Mouse (Mus musculus) layer of hippocampus, adult 2 months (tissue): ENCODE results near the gene Mapk10. TPM values are rescaled to one million over a fixed set of nuclear protein-coding genes. Genes with fewer than 3 reads are reported as not detected.

Experiments used
- DNase-seq, 2 experiments: peaks; one replicate each; pipeline ENCODE4 v3.0.0; 2022; ENCODE audit warnings: low spot score in 2 of 2
- H3K27ac ChIP-seq: fragments of 200-600 bp; 2 replicates; pipeline ENCODE4 v1.8.1; 2022
- H3K4me3 ChIP-seq: fragments of 200-600 bp; 2 replicates; pipeline ENCODE4 v1.8.1; 2022; ENCODE audit warnings: mild to moderate bottlenecking
- CTCF ChIP-seq: fragments of 200-600 bp; conservative IDR thresholded peaks from 2 replicates; pipeline ENCODE4 v1.8.1; 2022; ENCODE audit warnings: antibody characterized with exemption, mild to moderate bottlenecking, moderate library complexity
- total RNA-seq, 2 experiments: library from RNA; stranded (reverse); gene quantifications; 2 replicates each; pipeline ENCODE4 v1.2.3; 2021

The Mapk10 gene
- total RNA-seq, 2 experiments from 2014 or later: 470 to 471 TPM

DNA sequence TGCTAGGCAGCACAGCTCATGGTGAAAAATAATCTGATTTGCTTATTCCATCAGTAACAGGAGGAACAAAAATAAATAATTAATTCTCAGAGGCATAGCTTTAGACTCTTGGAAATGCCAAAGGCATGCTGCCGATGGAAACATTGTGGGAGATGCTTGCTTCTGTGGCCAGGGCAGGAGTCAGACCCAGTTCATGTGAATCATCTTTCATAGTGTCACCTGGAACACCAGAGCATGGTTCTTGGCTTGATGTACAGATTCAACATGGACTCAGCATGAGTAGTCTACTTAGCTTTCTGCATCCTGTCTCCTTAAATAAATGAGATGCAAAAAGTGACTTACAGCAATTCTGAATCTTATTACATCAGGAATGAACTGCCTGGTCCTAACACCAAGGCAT is 109.0 kb downstream of the Mapk10 start:
- no peak for DNase-seq
- H3K27ac ChIP-seq: peak overlapping the region; percentile 62; the same call in 1 of the 2 replicates
- TF ChIP-seq CTCF: no peak
- no peak overlapping the region for H3K4me3 ChIP-seq

DNA sequence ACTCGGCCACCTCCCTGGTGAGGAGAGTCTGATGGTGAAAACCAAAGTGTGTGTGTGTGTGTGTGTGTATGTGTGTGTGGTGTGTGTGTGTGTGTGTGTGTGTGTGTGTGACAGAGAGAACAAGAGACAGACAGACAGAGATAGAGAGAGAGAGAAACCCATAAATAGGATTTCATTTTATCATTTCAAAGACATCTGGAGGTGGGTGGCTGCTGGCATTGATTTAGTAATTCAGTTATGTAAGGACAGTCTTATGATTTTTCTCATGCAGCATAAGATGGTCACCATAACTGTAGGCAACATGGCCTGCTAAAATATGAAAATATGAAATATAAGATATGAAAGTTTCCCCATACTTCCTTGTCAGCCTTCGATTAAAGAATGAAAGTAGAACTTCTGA is 117.0 kb downstream of the Mapk10 start:
- peak overlapping the region; percentile 89 for H3K27ac ChIP-seq
- TF ChIP-seq CTCF: no peak
- H3K4me3 ChIP-seq: no peak overlapping the region
- DNase-seq: peak; percentile 55 to 75

DNA sequence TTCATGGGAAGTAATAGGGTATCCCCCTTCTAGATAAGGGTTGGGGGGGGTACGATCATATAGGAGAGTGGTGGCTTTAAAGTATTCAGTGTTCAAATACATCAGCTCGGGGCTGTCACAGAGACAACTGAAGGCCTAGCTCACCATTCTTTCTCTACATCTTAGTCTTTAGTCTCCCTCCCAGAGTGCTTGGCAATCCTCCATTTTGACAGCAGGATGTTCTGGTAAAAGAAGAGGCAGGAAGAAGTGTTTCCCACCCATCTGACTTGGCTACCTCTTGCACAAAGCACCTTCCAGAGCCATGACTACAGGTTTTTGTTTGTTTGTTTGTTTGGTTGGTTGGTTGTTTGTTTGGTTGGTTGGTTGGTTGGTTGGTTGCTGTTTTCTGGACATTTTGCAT is 125.3 kb downstream of the Mapk10 start:
- no peak for TF ChIP-seq CTCF
- DNase-seq: no peak
- no peak overlapping the region for H3K4me3 ChIP-seq
- no peak overlapping the region for H3K27ac ChIP-seq

DNA sequence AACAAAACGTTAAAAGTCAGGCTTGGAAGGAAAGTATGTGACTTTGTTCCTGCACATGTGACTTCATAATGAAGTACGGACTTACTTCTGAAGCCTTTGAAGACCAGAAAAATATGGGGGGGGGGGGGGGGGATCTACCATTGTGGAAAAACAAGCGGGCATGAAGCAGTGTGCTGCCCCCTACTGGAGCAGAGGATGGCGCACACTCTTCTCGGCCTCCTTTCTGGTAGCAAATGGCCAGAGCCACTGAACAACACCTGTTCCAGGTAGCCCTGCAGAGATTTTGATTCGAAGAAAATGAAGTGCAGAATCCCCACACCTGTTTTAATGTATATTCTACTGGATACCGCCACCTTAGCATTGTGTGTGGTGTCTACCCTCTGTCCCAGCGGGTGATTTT is 135.7 kb downstream of the Mapk10 start:
- DNase-seq: no peak
- Histone ChIP-seq H3K4me3 (no peak overlapping the region), H3K27ac (no peak overlapping the region)
- TF ChIP-seq CTCF: peak; percentile 66

DNA sequence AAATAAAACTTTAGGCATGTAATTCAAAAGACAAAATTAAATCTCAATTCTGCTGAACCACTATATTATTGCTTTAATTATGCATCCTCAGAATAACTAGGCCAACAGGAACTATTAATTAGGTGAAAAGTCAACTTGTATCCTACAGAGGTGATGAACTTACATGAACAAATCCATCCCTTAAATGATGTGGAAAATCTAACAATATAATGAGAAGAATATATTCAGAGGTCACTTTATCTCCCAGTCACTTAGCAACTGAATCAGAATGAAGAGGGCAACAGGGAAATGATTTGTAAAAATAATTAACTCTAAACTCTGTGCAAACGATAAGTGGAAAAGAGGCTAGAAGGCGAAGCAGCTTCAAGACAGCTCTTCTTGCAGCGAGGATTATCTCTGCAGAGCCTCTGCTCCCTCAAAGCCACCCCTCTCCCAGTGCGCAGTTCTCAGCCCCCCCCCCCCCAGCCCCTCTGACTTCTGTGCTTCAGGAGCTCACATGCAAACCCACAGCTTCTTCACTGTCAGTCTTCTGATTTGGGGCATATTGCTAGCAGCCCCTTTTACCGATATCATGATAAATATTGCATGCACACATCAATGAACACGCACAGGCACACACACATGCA is 138.8 kb downstream of the Mapk10 start:
- H3K27ac ChIP-seq: peak overlapping the region; percentile 36; the same call in 1 of the 2 replicates
- DNase-seq: no peak
- H3K4me3 ChIP-seq: no peak overlapping the region
- no peak for TF ChIP-seq CTCF

DNA sequence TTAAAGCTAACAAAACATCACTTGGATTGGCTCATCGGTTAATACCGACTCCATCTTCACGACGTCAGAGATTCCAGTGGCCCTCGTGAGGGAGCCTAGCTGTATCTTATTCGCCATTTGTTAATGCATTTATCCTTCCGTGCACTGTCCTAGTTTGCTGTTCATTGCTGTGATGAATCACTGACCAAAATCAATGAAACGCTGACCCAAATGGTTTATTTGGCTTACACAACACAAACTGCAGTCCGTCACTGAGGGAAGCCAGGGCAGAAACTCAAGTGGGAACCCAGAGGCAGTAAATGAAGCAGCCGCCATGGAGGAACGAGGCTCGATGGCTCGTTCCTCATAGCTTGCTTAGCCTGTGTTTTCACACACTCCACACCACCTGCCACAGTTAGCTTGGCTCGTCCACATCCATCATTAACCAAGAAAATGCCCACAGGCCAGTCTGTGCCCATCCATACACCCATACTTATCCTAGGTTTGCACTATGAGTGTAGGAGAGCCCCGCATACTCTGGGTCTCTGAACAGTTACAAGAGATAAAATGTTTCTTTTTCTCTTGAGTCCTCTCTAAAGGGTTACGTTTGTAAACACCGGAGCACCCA is 140.0 kb downstream of the Mapk10 start:
- no peak for DNase-seq
- Histone ChIP-seq H3K4me3 (no peak overlapping the region), H3K27ac (peak overlapping the region; percentile 23; the same call in 1 of the 2 replicates)
- no peak for TF ChIP-seq CTCF

DNA sequence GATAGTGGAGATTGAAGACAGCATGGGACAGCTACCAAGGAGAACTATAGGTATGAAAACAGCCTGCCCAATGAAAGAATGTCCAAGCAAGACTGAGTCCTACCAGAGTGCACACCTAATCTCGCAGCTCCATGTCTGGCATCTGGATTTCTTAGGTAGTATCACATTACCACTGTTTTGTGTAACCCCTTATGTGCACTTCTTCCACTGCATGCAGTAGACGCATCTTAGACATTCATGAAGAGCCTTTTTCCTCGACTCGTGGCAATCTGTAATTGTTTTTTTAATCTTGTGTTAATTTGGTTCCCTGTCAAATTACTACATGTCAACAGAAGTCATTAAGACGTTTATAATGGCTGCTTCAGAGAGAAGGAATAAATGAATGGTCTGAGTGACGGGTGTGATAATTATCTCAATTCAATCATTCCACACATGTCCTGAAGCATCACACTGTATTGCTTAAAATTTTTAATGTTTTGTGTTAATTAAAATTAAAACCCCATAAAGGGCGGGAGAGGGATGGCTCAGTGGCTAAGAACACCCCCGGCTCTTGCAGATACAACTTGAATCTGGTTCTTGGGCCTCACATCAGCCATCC is 160.7 kb downstream of the Mapk10 start:
- Histone ChIP-seq H3K4me3 (no peak overlapping the region), H3K27ac (no peak overlapping the region)
- TF ChIP-seq CTCF: no peak
- DNase-seq: no peak

DNA sequence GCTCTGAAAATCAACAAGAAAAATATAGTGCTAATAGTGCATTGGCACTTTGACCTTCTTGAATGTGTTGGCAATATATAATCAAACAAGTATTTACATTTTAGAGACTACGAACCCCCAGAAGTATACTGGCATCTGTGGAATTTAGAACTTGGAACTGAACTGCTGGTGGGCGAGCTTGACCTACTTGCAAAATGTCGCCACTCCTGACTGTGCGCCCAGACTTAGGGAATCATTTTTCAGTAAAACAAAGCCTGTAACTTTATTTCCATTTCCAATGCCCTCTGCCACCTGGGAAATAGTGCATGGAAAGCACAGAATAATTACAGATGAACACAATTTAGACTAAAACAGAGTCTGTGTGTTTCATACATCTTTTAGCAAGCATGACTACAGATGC is 163.1 kb downstream of the Mapk10 start:
- Histone ChIP-seq H3K4me3 (no peak overlapping the region), H3K27ac (no peak overlapping the region)
- no peak for DNase-seq
- TF ChIP-seq CTCF: no peak

DNA sequence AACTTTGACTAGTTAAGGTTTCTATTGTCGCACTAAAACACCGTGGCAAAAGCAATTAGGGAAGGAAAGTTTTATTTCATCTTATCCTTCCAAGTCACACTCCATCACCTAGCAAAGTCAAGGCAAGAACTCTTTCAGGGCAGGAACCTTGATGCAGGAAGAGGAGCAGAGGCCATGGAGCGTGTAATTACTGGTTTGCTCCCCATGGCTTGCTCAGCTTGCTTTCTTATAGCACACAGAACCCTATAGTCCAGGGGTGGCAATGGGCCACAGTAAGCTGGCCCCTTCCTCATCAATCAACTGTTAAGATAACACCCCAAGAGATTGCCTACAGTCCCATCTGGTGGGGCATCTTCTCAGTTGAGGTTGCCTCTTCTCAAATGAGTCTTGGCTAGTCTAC is 173.4 kb downstream of the Mapk10 start:
- no peak for DNase-seq
- no peak for TF ChIP-seq CTCF
- H3K4me3 ChIP-seq: no peak overlapping the region
- no peak overlapping the region for H3K27ac ChIP-seq

DNA sequence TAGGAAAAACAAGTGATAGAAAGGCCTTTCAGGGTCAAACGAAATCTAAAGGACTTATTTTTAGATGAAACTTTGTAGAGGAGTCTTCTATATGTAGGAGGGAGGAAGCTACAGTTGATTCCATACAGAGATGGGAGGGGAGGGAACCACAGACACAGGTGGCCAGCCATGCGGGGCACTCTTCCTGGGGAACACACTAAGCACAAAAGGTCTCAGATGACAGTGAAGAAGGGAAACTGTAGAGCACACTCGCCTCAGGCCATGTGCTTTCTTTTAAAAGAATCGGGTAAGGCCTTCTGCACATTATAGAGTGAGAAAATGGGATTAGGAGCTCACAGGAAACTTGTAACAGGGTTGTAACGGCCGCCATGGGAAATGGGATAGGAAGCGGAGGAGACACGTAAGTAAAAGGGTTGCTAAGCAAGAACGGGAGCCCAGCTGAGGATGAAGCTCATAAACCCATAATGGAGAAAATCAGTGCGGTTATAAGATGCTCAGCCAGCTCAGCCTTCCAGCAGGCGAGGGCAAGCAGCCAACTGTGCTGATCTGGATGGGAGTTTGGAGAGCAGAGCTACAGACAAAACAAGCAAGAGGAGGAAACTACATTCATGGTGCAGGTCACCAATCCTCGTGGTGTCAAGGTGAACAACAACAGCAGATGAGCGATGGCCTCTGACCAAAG is 182.1 kb downstream of the Mapk10 start:
- peak overlapping the region; percentile 72 for H3K27ac ChIP-seq
- peak; percentile 62 to 70 for DNase-seq
- no peak overlapping the region for H3K4me3 ChIP-seq
- 0 out of 2 replicates have a peak, but pooled peaks have one; percentile 4 for TF ChIP-seq CTCF

DNA sequence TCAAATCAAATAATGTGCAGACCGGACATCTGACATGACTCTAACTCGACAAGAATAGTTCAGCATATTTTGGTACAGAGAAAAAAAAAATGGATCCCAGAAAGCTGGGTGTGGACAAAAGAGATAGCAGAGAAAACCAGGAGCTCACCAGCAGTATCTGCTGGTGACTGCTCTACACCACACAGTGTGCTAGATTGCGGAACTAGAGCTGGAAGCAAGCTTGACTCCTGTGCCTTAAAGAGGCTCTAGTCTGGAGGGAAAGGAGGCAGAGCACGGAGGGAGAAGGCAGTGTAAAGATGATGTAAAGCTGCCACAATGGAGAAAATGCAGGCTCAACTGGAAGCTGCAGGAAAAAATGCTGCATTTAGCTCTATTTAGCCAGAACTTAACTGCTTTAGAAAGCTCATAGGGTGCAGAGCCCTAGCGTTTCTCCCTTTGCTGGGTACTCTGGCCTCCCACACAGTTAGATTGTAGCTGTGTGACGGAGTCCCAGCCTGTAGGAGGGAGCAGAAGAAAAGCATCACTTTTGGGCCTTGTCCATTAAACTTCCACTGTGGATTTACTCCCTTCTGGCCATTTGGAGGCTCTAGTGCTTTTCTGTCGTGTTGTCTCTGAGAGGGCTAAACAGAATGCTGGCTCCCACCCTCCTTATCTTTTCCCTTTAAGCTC is 188.5 kb downstream of the Mapk10 start:
- Histone ChIP-seq H3K4me3 (no peak overlapping the region), H3K27ac (peak overlapping the region; percentile 82)
- no peak; the same call in 1 of the 2 replicates for TF ChIP-seq CTCF
- DNase-seq: peak; percentile 26 to 40

DNA sequence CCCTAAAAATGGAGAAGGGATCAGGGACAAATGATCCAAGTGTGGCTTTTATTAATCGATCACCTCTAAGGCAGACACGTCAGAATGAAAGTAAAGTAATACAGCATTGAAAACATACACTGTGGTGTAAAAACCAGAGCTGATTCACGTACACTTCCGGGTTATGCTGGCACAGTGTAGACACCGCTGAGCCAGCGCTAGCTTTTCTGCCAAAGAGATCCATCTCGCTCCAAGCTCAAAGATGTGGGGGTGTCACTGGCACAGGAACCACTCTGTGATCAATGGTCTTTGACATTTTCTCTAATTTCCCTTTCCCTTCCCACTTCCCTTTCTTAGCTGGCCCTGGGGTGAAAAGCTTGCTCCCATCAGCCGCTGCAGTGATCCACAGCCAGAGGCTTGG is 189.7 kb downstream of the Mapk10 start:
- Histone ChIP-seq H3K27ac (peak overlapping the region; percentile 82), H3K4me3 (no peak overlapping the region)
- DNase-seq: no peak
- TF ChIP-seq CTCF: no peak

DNA sequence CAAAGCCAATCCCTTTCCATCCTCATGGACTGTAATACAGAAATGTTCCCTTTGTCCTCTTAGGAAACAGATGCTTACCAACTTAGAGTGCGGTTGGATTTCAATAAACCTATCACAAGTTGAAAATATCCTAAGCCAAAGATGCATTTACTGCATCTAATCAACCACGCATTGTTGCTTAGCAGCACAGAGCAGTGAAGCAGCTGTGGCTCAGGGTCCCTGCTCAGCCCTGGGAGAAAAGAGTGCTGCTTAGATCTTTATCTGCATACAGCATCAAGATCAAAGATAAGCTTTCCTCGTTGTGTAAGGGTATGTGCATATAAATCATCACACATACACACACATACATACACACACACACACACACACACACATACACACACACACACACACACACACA is 190.2 kb downstream of the Mapk10 start:
- TF ChIP-seq CTCF: no peak
- Histone ChIP-seq H3K27ac (peak overlapping the region; percentile 61; the same call in 1 of the 2 replicates), H3K4me3 (no peak overlapping the region)
- no peak for DNase-seq
